Mouse (Mus musculus): ENCODE measurements around the gene Slamf6. TPM values are rescaled to one million over a fixed set of nuclear protein-coding genes. Genes with fewer than 3 reads are reported as not detected.

The Slamf6 gene
- 2.7 TPM for polyA plus RNA-seq (2014; fragmentation: Illumina TruSeq; extraction: RNeasy Lipid Tissue Mini Kit (QIAGEN cat#74804); ENCODE audit: low replicate concordance)

GRCm38 (mm10) chr1:171917305-171918039 lies at the start of gene Slamf6:
Gene Slamf6, plus strand, starts transcription at chr1:171917515.

GRCm38 (mm10) chr1:171895364-171895763 lies 22.0 kb upstream of the Slamf6 start, which contains the start of gene Gm10521:
Gene Gm10521, plus strand, starts transcription at chr1:171895664.

Other genes starting within 250 kb of the Slamf6 start
- 18.9 TPM for gene Cd48, start 235.5 kb upstream of the Slamf6 start, polyA plus RNA-seq (2014; fragmentation: Illumina TruSeq; extraction: RNeasy Lipid Tissue Mini Kit (QIAGEN cat#74804); ENCODE audit: low replicate concordance)
- 0.63 TPM for gene Slamf1, start 150.4 kb upstream of the Slamf6 start, polyA plus RNA-seq (2014; fragmentation: Illumina TruSeq; extraction: RNeasy Lipid Tissue Mini Kit (QIAGEN cat#74804); ENCODE audit: low replicate concordance)
- gene Cd84, start 77.8 kb upstream of the Slamf6 start, polyA plus RNA-seq (2014; fragmentation: Illumina TruSeq; extraction: RNeasy Lipid Tissue Mini Kit (QIAGEN cat#74804); ENCODE audit: low replicate concordance) = 13.4 TPM
- gene Gm10521, start 21.9 kb upstream of the Slamf6 start, polyA plus RNA-seq (2014; fragmentation: Illumina TruSeq; extraction: RNeasy Lipid Tissue Mini Kit (QIAGEN cat#74804); ENCODE audit: low replicate concordance) = 0.93 TPM
- 0.37 TPM for gene Vangl2, start 110.9 kb downstream of the Slamf6 start, polyA plus RNA-seq (2014; fragmentation: Illumina TruSeq; extraction: RNeasy Lipid Tissue Mini Kit (QIAGEN cat#74804); ENCODE audit: low replicate concordance)
- not detected for gene Nhlh1, start 140.1 kb downstream of the Slamf6 start, polyA plus RNA-seq (2014; fragmentation: Illumina TruSeq; extraction: RNeasy Lipid Tissue Mini Kit (QIAGEN cat#74804); ENCODE audit: low replicate concordance)
- gene Copa, start 165.0 kb downstream of the Slamf6 start, polyA plus RNA-seq (2014; fragmentation: Illumina TruSeq; extraction: RNeasy Lipid Tissue Mini Kit (QIAGEN cat#74804); ENCODE audit: low replicate concordance) = 197 TPM
- gene Ncstn, start 165.3 kb downstream of the Slamf6 start, polyA plus RNA-seq (2014; fragmentation: Illumina TruSeq; extraction: RNeasy Lipid Tissue Mini Kit (QIAGEN cat#74804); ENCODE audit: low replicate concordance) = 22.8 TPM
- gene Pex19, start 209.2 kb downstream of the Slamf6 start, polyA plus RNA-seq (2014; fragmentation: Illumina TruSeq; extraction: RNeasy Lipid Tissue Mini Kit (QIAGEN cat#74804); ENCODE audit: low replicate concordance) = 61.3 TPM
- 39.0 TPM for gene Dcaf8, start 230.6 kb downstream of the Slamf6 start, polyA plus RNA-seq (2014; fragmentation: Illumina TruSeq; extraction: RNeasy Lipid Tissue Mini Kit (QIAGEN cat#74804); ENCODE audit: low replicate concordance)